Mouse (Mus musculus) layer of hippocampus, adult 9-11 months (tissue): ENCODE measurements around the gene Trim17.

Experiments used
- DNase-seq: peaks from one replicate; pipeline ENCODE4 v3.0.0; 2022

The Trim17 gene

GRCm38 (mm10) chr11:58995061-58995806 is 40.7 kb downstream of the Trim17 start:
- no peak for DNase-seq

- DNase-seq: no peak
These were observed 41.4 kb downstream of the Trim17 start for GRCm38 (mm10) chr11:58995807-58996370.

GRCm38 (mm10) chr11:58997541-58997940 is 43.1 kb downstream of the Trim17 start:
- DNase-seq: no peak

- no peak for DNase-seq
These were observed 44.7 kb downstream of the Trim17 start for GRCm38 (mm10) chr11:58999158-58999557.

- DNase-seq: no peak
These were observed 45.3 kb downstream of the Trim17 start for GRCm38 (mm10) chr11:58999830-59000229.

- DNase-seq: peak; percentile 89
These were observed 46.1 kb downstream of the Trim17 start for GRCm38 (mm10) chr11:59000635-59001034.

GRCm38 (mm10) chr11:59002327-59003079 is 48.0 kb downstream of the Trim17 start:
- DNase-seq: no peak

GRCm38 (mm10) chr11:59015052-59015451 is 60.6 kb downstream of the Trim17 start:
- peak; percentile 33 for DNase-seq
